Mouse (Mus musculus) lung, postnatal 4 days (tissue): ENCODE data around the gene Kazald1.

Experiments used
- DNase-seq, 2 experiments: peaks; one replicate each; pipeline ENCODE4 v3.0.0; 2021

Gene Kazald1

DNA sequence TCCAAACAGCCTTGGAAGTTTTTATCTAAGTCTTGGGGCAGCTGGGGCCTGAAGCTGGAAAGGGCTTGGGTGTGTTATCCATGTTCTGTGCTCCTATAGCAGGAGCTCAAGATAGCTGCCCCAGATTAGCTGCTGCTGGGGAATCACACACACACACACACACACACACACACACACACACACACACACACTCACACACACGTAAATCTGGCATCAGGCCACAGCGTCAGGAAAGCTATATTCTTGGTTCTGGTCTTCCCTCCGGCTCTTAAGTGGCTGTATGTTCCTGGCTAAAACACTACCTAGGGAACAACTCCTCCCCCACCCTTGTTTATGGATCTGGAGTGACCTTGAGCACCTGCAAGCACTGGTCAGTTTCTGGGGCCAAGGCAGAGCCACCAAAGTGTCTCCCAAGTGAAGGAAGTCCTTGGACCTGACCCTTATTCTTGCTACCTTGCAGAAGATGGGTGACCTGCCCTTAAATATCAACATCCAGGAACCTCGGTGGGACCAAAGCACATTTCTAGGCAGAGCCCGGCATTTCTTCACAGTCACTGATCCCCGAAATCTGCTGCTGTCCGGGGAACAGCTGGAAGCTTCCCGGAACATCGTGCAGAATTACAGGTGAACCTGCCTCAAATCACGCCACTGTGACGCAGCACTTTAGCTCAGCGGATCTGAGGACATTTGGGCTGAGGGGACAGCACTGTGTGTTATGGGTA, 26.2 kb upstream of the Kazald1 start:
- DNase-seq = no peak

DNA sequence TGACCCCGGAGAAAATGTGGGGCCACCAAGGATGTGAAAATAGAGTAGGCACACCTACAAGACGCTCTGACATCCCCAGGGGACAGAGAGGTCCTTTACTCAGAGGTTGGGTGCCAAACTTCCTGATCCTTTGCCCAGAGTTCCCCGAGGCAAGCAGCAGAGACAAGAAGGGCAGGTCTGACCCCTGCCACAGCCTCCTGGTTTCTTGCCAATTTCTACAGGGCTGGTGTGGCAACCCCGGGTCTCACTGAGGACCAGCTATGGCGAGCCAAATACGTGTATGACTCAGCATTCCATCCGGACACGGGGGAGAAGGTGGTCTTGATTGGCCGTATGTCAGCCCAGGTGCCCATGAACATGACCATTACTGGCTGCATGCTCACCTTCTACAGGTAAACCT, 25.5 kb upstream of the Kazald1 start:
- no peak for DNase-seq

DNA sequence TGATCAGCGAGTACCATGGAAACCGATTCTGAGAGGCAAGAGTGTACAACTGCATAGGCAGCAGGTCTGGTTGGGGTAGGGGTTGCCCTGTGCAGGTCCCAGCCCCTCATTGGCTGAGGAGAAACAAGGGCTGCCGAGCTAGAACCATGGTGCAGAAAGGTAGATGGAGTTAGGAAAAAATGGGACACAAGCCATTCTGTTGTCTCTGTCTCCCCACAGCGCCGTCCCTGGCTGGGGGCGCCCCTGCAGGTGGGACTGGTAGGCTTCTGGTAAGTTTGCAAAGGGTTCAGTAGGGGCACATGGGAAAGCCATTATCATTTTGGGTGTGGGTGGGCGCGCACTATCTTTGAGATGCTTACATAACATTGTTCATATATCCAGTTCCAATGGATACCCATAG, 21.6 kb upstream of the Kazald1 start:
- no peak for DNase-seq

DNA sequence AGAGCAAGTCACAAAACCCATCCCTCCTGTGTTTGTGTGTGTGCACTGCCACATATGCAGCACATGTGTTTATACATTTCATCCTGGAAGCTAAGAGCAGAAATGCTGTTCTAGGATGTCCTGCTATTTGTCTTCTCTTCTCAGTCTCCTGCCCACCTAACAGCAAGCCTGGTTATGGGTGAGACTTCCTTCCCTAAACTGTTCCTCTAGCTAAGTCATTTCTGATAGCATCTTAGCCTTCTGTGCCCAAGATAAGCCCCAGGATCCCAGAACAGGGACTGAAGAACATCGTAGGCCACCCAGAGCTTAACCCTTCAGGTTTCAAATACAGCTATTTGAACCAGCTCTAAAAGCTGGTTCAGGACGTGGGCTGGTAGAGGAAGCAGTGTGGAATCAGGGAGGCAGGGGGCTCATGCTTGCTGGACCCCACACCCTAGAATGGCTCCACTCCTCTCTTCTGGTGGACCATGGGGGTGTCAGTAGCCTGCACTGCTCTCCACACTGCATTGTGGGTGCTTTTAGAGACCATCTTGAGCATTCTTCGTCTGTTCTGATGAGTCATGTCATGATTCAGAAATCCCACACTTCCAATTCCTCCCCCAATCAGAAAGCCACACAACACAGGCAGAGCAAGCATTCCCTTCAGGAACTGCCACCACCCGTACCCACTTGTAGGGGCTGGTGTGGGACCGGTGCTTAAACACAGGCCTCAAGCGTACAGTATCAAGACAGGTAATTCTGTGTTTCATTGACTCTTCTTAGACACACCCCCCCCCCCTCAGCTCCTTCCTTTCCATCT, 19.9 kb upstream of the Kazald1 start:
- DNase-seq = no peak

DNA sequence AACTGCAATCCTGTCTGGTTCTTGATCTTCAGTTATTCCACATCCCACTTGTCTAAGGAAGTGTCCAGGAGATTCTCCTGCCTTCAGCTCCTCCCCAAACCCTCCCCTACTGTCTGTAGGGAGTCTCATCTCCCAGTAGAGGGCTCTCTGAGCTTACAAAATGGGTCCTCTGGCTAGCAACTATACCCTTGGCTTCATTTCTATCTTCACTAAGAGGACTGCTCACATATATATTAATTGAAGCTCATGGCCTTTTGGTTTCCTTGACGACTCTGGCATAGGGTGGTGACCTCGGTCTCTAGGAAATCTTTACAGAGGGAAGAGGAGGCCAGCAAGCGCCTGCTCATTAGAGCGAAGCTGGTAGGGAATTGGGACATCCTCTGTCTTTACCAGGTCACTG, 18.7 kb upstream of the Kazald1 start:
- peak in 1 of 2 experiments; percentile 59 for DNase-seq

DNA sequence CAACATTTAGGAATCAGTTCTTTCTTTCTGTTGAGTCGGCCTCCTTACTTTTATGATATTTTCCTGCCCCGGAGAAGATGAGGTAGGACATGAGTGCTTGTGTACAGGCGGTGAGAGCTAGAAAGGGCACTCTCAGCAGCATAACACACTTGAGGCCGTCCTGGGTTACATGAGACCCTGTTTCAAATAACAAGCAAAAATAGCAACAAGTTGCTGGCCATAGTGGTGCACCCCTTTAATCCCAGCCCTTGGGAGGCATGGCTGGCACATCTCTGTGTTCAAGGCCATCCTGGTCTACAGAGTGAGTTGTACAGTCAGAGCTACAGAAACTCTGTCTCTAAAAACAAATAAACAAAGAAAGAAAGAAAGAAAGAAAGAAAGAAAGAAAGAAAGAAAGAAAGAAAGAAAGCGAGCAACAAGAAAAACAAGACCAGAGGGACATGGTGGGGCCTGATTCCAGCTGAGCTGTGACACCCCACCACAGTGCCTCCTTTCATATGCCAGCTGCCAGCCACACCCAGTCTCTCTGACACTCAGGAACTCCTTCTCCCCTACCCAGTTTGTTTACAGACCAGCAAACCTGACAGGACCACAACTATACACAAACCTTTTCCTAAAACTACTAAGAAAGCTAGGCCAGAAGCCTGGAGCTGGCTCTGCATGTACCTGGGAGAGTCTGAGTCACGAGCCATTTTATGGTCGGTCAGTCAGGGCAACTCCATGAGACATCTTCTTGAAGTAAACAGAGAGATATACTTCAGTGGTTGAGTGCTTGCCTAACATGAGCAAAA, 17.9 kb upstream of the Kazald1 start:
- DNase-seq = peak in 1 of 2 experiments; percentile 22

DNA sequence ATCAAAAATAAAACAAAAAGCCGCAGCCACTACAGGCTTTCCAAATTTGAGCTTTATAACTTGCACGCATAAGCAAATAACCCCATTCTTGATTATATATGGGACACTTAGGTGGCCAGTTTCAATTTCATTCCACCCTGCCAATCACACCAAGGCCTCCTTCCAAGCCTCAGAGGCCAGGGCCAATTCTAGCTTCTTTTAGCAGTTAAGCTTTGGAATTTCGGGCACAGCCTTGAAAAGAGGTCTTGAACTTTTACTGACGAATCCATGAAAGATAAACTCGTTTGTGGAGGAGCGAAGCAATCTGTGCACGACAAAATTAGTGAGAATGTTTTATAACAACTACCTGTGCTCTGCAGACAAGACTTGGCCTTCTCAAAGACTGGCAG, 17.3 kb upstream of the Kazald1 start:
- DNase-seq = no peak

DNA sequence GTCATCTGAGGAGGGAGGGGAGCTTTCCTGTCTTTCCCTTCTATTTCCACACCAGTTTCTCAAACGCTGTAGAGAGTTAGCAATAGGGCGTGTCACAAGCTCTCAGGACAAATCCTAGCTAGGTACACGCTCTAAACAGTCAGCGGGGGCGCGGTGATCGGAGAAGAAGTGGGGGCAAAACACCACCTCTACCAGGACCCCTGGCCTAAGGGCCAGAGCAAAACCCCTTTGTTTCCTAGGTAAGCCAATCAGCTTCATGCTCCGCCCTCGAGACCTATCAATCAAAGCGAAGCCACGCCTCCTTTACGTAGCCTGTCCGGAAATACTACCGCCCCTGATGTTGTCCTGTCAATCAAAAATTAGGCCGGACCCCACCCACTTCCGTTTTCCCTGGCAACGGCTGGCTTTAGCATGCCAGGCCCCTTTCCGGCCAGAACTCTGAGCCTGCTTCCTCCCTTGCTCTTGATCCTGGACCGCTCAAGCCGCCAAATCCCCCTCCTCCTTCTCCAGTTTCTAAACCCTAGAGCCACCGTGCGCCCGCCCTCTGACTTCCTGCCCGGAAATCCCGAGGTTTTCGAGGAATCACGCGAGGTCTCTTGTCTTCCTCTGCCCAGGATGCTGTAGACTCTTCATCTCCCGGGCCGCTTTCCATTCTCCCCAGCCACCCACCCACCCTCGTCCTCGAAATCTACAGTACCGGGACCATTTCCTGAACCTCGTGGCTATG, 16.8 kb upstream of the Kazald1 start:
- DNase-seq = peak; percentile 96

DNA sequence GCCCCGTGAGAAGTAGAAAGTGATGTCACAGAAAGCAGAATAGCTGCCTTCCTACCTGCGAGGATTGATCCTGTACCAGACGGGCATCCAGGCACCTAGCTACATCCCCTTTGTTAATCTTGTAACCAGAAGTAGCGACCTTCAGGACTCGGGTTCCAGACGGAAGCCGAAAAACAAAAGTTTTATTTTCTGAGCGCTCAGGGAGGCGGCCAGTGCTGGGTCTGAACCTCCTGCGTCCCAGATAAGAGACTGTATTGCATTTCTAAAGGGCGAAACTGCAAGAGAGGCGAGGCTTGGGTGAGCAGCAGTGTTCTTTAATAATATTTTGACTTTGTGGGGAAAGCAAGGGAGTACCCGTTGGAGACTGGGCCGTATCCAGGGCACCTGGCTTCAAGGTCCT, 16.2 kb upstream of the Kazald1 start:
- DNase-seq = no peak

DNA sequence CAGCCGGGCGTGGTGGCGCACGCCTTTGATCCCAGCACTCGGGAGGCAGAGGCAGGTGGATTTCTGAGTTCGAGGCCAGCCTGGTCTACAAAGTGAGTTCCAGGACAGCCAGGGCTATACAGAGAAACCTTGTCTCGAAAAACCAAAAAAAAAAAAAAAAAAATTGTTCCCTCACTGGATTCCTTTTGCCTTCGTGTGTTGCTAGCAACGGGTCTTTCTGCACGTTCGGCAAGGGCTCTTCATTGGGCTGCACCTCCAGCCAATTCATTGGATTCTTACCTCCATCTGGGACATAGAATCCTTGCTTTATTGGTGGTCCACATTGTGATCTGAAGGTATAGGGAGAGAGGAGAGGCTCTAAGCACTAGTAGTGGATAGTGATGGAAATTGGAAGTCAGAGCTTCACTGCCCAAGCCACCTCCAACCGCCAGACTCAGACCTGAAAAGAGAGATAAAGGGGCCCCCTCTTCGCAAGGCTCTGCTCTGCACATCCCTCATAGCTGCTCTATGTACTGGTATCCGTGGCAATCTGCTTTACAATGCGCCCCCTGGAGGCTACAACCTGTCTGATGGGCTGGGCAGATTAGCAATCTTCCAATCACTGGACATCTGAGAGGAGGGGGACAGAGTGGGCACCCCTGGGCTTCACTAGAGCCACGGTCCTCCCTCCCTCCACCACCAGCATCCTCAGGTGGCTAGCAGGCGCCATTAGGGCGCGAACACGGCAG, 11.3 kb upstream of the Kazald1 start:
- DNase-seq = peak in 1 of 2 experiments; percentile 66

DNA sequence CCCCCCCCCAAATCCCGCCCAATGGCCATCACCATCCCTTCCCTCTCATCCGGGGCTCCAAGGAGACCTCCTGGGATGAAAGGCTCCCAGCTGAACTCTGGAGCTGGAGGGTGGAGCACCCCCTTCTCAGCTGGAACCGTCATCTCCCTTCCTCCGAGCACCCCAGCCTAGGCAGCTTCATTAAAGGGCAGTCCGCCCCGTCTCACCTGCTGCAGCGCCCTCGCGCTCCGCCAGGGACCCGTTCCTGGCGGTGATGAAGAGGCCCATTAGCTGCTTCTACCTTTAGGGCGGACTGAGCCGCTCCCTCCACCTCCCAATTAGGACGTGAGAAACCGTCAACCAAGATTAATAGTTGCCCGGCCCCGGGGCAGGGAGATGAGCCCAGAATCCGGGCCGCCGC, 9.8 kb upstream of the Kazald1 start:
- DNase-seq = no peak

DNA sequence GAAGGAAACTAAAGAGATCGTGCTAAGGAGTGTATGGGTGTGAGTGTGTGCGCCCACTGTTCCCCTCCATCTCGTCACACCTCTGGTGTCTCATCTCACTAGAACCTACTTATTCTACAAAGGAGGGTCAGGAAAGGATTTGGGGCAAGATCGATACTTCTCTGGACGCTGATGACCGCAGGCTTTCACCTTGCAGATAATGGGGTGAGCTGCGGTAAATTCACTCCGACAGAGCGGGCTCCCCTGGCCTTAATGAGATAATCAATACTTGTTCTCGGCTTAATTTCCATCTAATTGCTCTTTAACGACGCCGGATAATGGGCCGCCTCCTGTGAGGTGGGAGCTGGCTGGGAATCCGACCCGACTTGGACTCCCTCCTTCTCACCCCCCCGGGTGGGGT, 7.9 kb upstream of the Kazald1 start:
- DNase-seq = no peak

DNA sequence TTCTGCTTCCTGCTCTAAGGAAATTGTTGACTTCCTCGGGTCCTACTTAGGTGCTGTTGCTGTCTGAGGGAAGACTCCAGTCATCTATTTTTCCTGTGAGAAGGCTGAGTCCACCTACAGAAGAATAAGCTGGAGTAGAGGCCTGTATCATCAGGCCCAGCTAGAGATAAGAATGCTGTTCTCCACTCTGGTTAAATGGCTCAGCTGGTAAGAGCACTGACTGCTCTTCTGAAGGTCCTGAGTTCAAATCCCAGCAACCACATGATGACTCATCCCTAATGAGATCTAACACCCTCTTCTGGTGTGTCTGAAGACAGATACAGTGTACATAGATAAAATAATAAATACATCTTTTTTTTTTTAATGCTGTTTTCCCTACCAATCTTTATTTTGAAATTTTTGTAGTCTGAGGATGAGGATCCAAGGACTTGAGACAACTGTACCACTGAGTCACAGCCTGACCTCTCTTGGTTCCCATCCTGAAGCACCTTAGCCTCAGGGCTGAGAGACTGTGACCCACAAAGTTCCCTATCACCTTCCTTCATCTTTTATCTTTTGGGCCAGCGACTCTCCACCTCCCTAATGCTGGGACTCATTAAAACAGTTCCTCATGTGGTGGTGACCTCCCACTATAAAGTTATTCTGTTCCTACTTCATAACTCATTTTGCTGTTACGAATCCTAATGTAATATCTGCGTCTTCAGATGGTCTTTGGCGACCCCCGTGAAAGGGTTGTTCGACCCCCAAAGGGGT, 7.1 kb upstream of the Kazald1 start:
- no peak for DNase-seq

DNA sequence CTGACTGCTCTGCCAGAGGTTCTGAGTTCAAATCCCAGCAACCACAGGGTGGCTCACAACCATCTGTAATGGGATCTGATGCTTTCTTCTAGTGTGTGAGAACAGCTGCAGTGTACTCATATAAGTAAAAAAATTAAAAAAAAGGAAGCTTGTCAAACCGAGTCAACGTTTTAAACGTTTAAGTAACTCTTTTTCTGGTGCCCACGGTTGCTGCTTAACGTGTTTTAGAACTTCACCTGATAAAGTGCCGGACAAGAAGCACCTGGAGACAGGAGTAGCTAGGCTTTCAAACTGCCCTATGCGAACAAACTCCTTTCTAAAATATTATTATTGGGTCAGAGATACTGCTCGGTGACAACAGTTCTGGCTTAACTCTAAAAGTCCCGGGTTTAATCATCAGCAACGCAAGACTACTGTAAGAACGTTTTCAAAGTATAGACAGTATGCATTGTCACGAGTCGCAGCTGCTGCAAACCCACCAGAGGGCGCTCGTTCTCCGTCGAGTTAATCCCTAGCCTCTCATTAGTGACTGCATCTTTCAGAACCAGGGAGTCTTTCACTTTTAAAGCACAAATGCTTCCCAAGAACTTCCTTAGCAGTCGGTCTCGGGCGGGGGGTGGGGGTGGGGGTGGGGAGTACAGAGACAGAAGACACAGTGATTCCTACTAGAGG, 1.0 kb upstream of the Kazald1 start:
- peak; percentile 82 to 92 for DNase-seq

DNA sequence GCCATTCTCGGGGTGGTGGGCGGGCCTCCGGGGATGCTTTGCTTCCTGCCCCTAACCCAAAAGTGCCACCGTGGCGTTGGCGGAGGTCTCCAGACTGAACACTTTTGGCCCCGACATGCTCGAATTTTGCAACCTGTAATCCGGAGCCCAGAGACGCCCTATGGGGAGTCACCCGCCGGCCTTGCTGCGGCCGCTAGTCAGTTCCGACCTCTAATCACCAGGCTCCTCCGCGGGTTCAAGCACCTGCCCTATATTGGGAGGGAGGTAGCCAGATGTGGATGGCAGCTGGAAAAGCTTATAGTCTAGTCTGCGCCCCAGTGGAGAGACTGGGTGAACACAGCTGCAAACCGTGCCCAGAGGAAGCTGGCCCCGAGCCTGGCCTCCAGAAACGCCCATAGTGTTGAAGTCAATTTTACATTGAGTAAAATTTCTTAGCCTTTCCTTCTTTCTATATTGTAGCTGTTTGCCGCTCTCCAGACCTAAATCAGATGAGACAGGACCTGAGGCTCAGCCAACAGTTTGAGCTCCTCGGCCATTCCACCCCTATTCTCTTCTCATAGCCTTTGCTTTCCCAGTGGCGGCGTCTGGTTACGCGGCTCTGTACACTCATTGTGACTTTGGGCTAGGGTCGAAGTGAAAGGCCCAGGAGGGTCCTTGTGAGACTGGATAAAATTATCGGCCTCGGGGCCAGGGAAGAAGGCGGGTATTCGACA, 438 bp downstream of the Kazald1 start:
- peak in 1 of 2 experiments; percentile 39 for DNase-seq

DNA sequence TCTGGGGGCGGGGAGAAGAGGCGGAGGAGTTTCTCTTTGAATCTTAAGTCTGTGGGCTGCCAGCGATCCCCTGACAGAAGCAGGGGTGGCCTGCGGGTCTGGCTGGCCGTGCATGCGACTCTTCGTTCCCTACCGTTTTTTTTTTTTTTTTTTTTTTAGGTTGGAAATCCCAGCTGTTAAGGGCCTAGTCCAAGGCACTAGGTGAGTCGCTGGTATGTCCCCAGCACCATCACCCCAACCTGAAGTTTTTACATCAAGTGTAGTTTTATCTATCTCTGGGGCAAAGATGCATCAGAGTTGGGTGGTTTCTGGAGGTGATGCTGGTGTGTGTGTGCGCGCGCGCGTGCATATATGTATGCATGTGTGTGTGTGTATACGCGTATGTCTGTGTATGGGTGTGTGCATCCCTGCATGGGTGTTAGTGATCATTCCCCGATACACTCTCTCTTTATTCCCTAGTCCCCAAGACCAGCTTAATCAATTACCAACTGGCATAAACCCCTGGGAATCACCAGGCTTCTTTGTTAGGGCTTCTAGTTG, 1.1 kb downstream of the Kazald1 start:
- DNase-seq = no peak

DNA sequence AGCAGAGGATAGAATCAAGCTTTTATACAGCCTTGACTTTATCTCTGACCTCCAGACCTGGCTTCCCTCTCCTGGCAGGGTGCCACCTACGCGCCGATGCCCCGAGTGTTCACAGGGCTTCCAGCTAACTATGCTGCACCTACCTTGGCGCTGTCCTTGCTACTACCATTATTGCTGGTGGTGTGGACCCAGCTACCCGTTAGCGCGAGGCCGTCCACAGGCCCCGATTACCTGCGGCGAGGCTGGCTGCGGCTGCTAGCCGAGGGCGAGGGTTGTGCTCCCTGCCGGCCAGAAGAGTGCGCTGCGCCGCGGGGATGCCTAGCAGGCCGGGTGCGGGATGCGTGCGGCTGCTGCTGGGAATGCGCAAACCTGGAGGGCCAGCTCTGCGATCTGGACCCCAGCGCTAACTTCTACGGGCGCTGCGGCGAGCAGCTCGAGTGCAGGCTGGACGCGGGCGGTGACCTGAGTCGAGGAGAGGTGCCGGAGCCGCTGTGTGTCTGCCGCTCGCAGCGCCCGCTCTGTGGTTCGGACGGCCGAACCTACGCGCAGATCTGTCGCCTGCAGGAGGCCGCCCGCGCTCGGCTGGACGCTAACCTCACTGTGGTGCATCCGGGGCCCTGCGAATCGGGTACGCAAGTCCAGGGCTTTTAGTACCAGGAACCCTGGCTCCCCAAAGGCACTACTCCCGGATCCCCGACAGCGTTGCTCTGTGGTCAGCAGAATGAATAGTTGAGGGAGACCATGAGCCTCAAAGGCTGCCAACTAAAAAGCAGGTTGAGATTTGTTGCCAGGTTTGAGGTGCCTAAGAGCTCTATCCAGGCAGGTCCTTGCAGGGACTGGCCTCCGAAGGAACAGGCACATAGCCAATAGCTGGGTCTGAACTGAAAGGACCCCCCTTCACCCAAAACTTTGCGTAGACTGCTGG, 1.8 kb downstream of the Kazald1 start:
- peak; percentile 79 to 81 for DNase-seq
